Mouse (Mus musculus) effector memory CD4-positive, alpha-beta T cell, adult 7 months (primary cell): ENCODE results near the gene Olfr1179. TPM values are rescaled to one million over a fixed set of nuclear protein-coding genes. Genes with fewer than 3 reads are reported as not detected.

Experiments
- polyA plus RNA-seq: library from polyadenylated mRNA; unstranded; fragments of 100-300 nt; shearing (Covaris generic); gene quantifications from one replicate; pipeline ENCODE4 v1.2.1, GENCODE M21; 2017

Gene Olfr1179
- not detected for polyA plus RNA-seq

GRCm38 (mm10) chr2:88406353-88406752, at the start of gene Olfr1179:
Gene Olfr1179, minus strand, starts transcription at chr2:88406453.

GRCm38 (mm10) chr2:88454567-88454966, 48.3 kb upstream of the Olfr1179 start, which contains the start of gene Olfr1183:
Gene Olfr1183, plus strand, starts transcription at chr2:88454867.

GRCm38 (mm10) chr2:88449031-88449430, 42.8 kb upstream of the Olfr1179 start, which contains the start of gene Gm13757:
Gene Gm13757, minus strand, starts transcription at chr2:88449131.

GRCm38 (mm10) chr2:88426071-88426470, 19.8 kb upstream of the Olfr1179 start, which contains the start of gene Olfr1181:
Gene Olfr1181, minus strand, starts transcription at chr2:88426171.

GRCm38 (mm10) chr2:88419051-88419450, 12.8 kb upstream of the Olfr1179 start, which contains the start of gene Olfr1180:
Gene Olfr1180, minus strand, starts transcription at chr2:88419151.

GRCm38 (mm10) chr2:88386762-88387161, 19.5 kb downstream of the Olfr1179 start, which contains the start of gene Olfr1178:
Gene Olfr1178, plus strand, starts transcription at chr2:88387062.

Other genes with a start within 250 kb of the Olfr1179 start
- not detected for gene Olfr1168, start 224.6 kb downstream of the Olfr1179 start, polyA plus RNA-seq
- gene Olfr1170, start 178.1 kb downstream of the Olfr1179 start, polyA plus RNA-seq: not detected
- 0.10 TPM for gene Olfr1173, start 126.6 kb downstream of the Olfr1179 start, polyA plus RNA-seq
- not detected for gene Olfr1174-ps, start 91.3 kb downstream of the Olfr1179 start, polyA plus RNA-seq
- gene Olfr1175-ps, start 79.2 kb downstream of the Olfr1179 start, polyA plus RNA-seq: 0.09 TPM
- not detected for gene Olfr1176, start 69.7 kb downstream of the Olfr1179 start, polyA plus RNA-seq
- gene Olfr1177-ps, start 60.0 kb downstream of the Olfr1179 start, polyA plus RNA-seq: not detected
- 0.06 TPM for gene Olfr1178, start 19.4 kb downstream of the Olfr1179 start, polyA plus RNA-seq
- not detected for gene Olfr1180, start 12.7 kb upstream of the Olfr1179 start, polyA plus RNA-seq
- not detected for gene Olfr1181, start 19.7 kb upstream of the Olfr1179 start, polyA plus RNA-seq
- gene Gm13757, start 42.7 kb upstream of the Olfr1179 start, polyA plus RNA-seq: not detected
- not detected for gene Olfr1183, start 48.4 kb upstream of the Olfr1179 start, polyA plus RNA-seq
- gene Olfr1184, start 77.1 kb upstream of the Olfr1179 start, polyA plus RNA-seq: 0.80 TPM
- gene Olfr1185-ps1, start 86.9 kb upstream of the Olfr1179 start, polyA plus RNA-seq: not detected
- gene Olfr1186, start 112.1 kb upstream of the Olfr1179 start, polyA plus RNA-seq: not detected
- gene Olfr1188, start 150.5 kb upstream of the Olfr1179 start, polyA plus RNA-seq: not detected
- not detected for gene Olfr1189, start 180.0 kb upstream of the Olfr1179 start, polyA plus RNA-seq
- gene Olfr1191-ps1, start 234.1 kb upstream of the Olfr1179 start, polyA plus RNA-seq: not detected
- gene Olfr1192-ps1, start 242.1 kb upstream of the Olfr1179 start, polyA plus RNA-seq: not detected